Mouse (Mus musculus) liver, embryonic 14.5 days (tissue): ENCODE measurements around the gene Eif3b. TPM values are rescaled to one million over a fixed set of nuclear protein-coding genes. Genes with fewer than 3 reads are reported as not detected.
"Not testable (repeated sequence)": the region's sequence is repeated elsewhere in the genome, so short reads cannot be mapped to it uniquely, and the experiment has no call there.

Source experiments
- ATAC-seq: fragments of 200-750 bp; cut with Nextera tagmentation; 2 replicates; pipeline ENCODE4 v1.8.0; 2017; ENCODE audit warnings: moderate number of reproducible peaks, mild to moderate bottlenecking, moderate library complexity; ENCODE audit not compliant: insufficient read depth
- DNase-seq, 3 experiments: peaks; one replicate each; pipeline ENCODE4 v3.0.0-alpha.2; 2012 to 2013; ENCODE audit warnings: low read depth in 3 of 3, low spot score in 3 of 3
- H3K27ac ChIP-seq: fragments of 300-500 bp; sonication (generic); 2 replicates; pipeline ENCODE4 v1.5.1; 2014; ENCODE audit warnings: moderate library complexity, mild to moderate bottlenecking, control low read depth, inconsistent platforms
- H3K27me3 ChIP-seq: fragments of 300-500 bp; sonication (generic); 2 replicates; pipeline ENCODE4 v1.6.1; 2014; ENCODE audit warnings: mild to moderate bottlenecking, low read length, moderate library complexity; ENCODE audit not compliant: control insufficient read depth, insufficient read depth
- H3K36me3 ChIP-seq: fragments of 300-500 bp; sonication (generic); replicated peaks from 2 replicates; pipeline ENCODE4 v1.6.1; 2014; ENCODE audit warnings: low read depth; ENCODE audit not compliant: control insufficient read depth, insufficient read depth
- H3K4me1 ChIP-seq, 2 experiments: fragments of 200-500 bp in 1 of 2; fragments of 300-500 bp in 1 of 2; sonication (generic) in 1 of 2; replicated peaks; 2 replicates each; pipeline ENCODE4 v1.6.1; 2012 to 2014; ENCODE audit warnings: antibody characterized with exemption in 1 of 2, inconsistent platforms in 1 of 2, low read length in 1 of 2; ENCODE audit not compliant: control insufficient read depth in 2 of 2, insufficient read depth in 2 of 2
- H3K4me2 ChIP-seq: fragments of 300-500 bp; sonication (generic); 2 replicates; pipeline ENCODE4 v1.6.1; 2014; ENCODE audit warnings: low read depth, mild to moderate bottlenecking, control low read depth, moderate library complexity
- H3K4me3 ChIP-seq, 2 experiments: fragments of 200-500 bp in 1 of 2; fragments of 300-500 bp in 1 of 2; sonication (generic) in 1 of 2; 2 replicates each; pipeline ENCODE4 v1.5.1; 2012 to 2014; ENCODE audit warnings: low read depth in 2 of 2, low read length in 2 of 2, mild to moderate bottlenecking in 2 of 2, control low read depth in 1 of 2, inconsistent platforms in 1 of 2, moderate library complexity in 1 of 2; ENCODE audit not compliant: insufficient read depth in 1 of 2
- H3K9ac ChIP-seq: fragments of 300-500 bp; sonication (generic); replicated peaks from 2 replicates; pipeline ENCODE4 v1.6.1; 2014; ENCODE audit warnings: mild to moderate bottlenecking, control low read depth, moderate library complexity
- H3K9me3 ChIP-seq: fragments of 300-500 bp; sonication (generic); 2 replicates; pipeline ENCODE4 v1.6.1; 2016; ENCODE audit warnings: low read length, mixed read lengths; ENCODE audit not compliant: control insufficient read depth
- CTCF ChIP-seq: IDR thresholded peaks from 2 replicates; pipeline ENCODE4 v1.5.1; 2016; ENCODE audit warnings: antibody characterized with exemption, low read depth, control low read depth
- EP300 ChIP-seq: IDR thresholded peaks from 2 replicates; pipeline ENCODE4 v1.6.1; 2016; ENCODE audit warnings: antibody characterized with exemption, low read depth
- WGBS: fragments of 180-500 bp; shearing (Covaris S2); extraction: QIAGEN DNeasy Blood & Tissue Kit; methylation state at CpG from one replicate; pipeline ENCODE4 v1.1.7; 2014; ENCODE audit not compliant: insufficient replicate concordance; 5-methylcytosine and 5-hydroxymethylcytosine counted together
- polyA plus RNA-seq, 2 experiments: library from polyadenylated mRNA; depleted of rRNA in 1 of 2; stranded (reverse) in 1 of 2; unstranded in 1 of 2; fragments of >200 nt; fragmentation: Nextera tagmentation in 1 of 2; extraction: Ambion mirVana in 1 of 2; gene quantifications; 2 replicates each; pipeline versions ENCODE4 v1.2.1 to v1.2.3; 2012 to 2014

Gene Eif3b
- polyA plus RNA-seq, 2 experiments, result 85.2 to 86.8 TPM

DNA sequence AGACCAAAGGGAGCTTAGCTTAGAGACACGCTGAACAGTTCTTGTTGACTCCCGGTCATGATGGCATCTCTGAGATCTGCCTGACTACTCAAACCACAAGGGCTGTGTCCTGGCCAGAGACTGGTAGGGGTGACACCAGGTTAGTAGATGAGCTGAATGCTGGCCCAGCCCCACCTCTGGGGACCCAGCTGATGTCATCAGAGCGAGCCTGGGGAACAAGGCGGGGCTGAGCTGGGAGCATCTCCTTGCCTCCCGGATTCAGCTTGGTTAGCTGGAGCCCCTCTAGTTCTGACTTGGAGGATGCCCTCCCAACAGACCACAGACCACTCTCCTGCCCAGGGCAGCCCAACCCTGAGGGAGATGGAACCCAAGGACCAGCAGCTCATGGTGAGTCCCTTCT lies 26.2 kb downstream of the Eif3b start, which contains the start of gene Gm4869:
TSS of gene Gm4869 (plus strand) at position 301 of the 400 bp plus-strand sequence.
- peaks cover 26% of the 10 kb centered on the region for H3K36me3 ChIP-seq
- 68% methylated on average over 5 of the region's 5 CpGs for WGBS

DNA sequence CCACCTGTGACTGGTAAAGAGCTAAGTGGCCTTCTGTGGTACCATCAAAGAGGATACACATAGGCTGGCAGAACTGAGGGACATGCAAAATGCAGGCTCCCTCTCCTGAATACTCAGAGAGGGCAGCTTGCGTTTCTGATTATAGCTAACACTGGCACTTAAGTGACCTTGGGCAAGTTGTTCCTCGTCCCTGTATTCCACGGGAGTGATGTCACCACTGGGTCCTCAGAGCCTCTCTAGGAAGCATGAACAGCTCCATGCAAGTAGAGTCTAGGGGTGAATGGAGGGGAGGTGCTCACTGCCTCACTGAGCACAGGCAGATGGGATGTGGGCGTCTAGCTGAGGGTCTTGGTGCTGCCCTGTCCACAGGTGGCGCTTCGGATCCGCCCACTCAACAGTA lies 26.9 kb downstream of the Eif3b start:
- whole genome bisulfite sequencing, result 75% methylated on average over 7 of the region's 7 CpGs
- no peak overlapping the region for H3K4me3 ChIP-seq
- TF ChIP-seq CTCF (0 out of 2 replicates have a peak, but pooled peaks have one; percentile 3), EP300 (no peak)
- no peak overlapping the region for H3K9ac ChIP-seq
- no peaks in the 10 kb centered on the region for H3K4me1 ChIP-seq
- H3K36me3 ChIP-seq, result peaks cover 22% of the 10 kb centered on the region
- no peaks in the 10 kb centered on the region for H3K9me3 ChIP-seq
- no peaks in the 10 kb centered on the region for H3K27me3 ChIP-seq
- DNase-seq (no peak), ATAC-seq (no peak)
- no peak overlapping the region for H3K4me2 ChIP-seq
- H3K27ac ChIP-seq, result no peak overlapping the region

More for the DNA sequence above, 26.2 kb downstream of the Eif3b start, which contains the start of gene Gm4869:
- Histone ChIP-seq H3K27ac (no peak within 1 kb of the TSS), H3K4me1 (no peaks in the 10 kb centered on the region), H3K4me3 (no peak within 1 kb of the TSS), H3K9me3 (no peaks in the 10 kb centered on the region), H3K27me3 (no peaks in the 10 kb centered on the region), H3K9ac (no peak within 1 kb of the TSS), H3K4me2 (no peak within 1 kb of the TSS)
- no peak for TF ChIP-seq CTCF
- no peak for TF ChIP-seq EP300
- ATAC-seq, result no peak
- no peak for DNase-seq

DNA sequence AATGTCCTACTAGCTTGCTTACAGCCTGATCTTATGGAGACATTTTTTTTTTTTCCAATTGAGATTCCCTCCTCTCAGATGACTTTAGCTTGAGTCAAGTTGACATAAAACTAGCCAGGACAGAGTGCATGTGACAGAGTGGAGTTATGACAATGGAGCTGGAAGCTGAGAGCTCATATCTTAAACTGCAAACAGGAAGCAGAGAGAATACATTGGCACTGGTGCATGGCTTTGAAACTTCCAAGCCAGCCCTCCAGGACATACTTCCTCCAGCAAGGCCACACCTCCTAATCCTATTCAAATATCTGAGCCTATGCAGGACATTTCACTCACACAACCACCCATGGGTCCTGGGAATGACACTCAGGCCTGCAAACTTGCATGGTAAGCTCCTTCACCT lies 35.4 kb downstream of the Eif3b start:
- Histone ChIP-seq H3K4me2 (no peak overlapping the region), H3K27me3 (no peaks in the 10 kb centered on the region), H3K27ac (no peak overlapping the region), H3K4me1 (no peaks in the 10 kb centered on the region), H3K36me3 (no peaks in the 10 kb centered on the region), H3K9me3 (no peaks in the 10 kb centered on the region), H3K9ac (no peak overlapping the region), H3K4me3 (no peak overlapping the region)
- TF ChIP-seq CTCF (no peak), EP300 (no peak)
- ATAC-seq (no peak), DNase-seq (no peak)

DNA sequence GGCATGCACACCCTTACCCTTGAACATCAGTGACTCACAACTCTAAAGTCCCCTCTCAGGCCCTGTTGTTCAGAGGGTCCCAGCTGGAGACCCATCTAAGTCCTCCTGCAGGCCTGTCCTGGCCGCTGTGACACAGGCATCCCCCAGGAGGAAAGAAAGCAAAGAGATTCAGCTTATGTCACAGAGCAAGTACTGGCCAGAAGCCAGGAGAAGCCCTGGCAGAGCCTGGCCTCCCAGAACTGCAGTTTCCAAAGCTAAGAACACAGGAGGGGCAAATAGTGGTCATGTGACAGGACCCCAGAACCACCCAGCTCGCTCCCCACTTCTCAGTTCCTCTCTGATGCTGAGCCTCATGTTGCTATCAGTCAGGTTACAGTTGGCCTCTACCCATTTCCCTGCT lies 36.3 kb downstream of the Eif3b start:
- no peak overlapping the region for H3K27ac ChIP-seq
- no peak overlapping the region for H3K4me2 ChIP-seq
- no peak overlapping the region for H3K9ac ChIP-seq
- H3K36me3 ChIP-seq, result no peaks in the 10 kb centered on the region
- TF ChIP-seq EP300 (no peak), CTCF (no peak)
- H3K9me3 ChIP-seq, result no peaks in the 10 kb centered on the region
- H3K27me3 ChIP-seq, result no peaks in the 10 kb centered on the region
- no peaks in the 10 kb centered on the region for H3K4me1 ChIP-seq
- no peak for DNase-seq
- H3K4me3 ChIP-seq, result no peak overlapping the region
- 61% methylated on average over 2 of the region's 2 CpGs for WGBS
- ATAC-seq, result no peak

DNA sequence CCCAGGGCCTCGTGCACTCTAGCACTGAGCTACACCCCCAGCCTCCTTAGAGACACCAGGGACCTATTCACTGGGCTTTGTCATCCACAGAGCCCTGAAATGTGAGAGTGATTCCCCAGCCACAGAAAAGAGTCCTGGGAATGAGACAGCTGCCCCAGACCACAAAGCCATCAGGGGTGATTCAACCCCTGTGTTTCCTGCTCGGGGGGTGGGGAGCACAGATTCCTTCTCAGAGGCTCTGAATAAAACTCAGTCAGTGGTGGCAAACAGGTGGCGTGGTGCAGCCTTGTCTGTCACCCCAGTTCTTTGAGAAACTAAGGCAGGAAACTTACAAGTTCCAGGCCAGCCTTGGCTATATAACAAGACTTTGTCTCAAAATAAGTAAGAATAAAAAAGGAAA lies 42.3 kb downstream of the Eif3b start:
- WGBS, result 66% methylated on average over 3 of the region's 3 CpGs
- no peak overlapping the region for H3K9ac ChIP-seq
- TF ChIP-seq CTCF (no peak), EP300 (no peak)
- no peaks in the 10 kb centered on the region for H3K4me1 ChIP-seq
- no peak overlapping the region for H3K4me3 ChIP-seq
- DNase-seq, result no peak
- H3K36me3 ChIP-seq, result no peaks in the 10 kb centered on the region
- no peak overlapping the region for H3K4me2 ChIP-seq
- H3K9me3 ChIP-seq, result no peaks in the 10 kb centered on the region
- no peaks in the 10 kb centered on the region for H3K27me3 ChIP-seq
- H3K27ac ChIP-seq, result no peak overlapping the region
- no peak for ATAC-seq

DNA sequence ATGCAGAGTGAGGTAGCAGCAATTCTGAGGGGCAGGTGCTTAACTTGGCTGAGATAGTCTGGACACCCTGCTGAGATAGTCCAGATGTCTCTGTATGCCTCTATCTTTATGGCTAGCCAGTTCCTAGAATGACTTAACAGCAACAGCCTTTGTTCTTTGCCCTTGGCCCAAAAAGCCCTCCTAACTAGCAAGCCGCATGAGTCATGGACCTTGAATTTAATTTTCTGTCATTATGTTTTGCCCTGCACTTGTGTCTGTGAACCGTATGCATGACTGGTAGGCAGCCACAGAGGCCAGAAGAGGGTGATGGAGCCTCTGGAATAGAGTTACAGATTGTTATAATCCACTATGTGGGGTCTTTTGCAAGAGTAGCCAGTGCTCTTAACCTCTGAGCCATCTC lies 44.0 kb downstream of the Eif3b start:
- not testable (repeated sequence) for H3K9ac ChIP-seq, DNase-seq, H3K27ac ChIP-seq, H3K4me1 ChIP-seq, H3K4me2 ChIP-seq, H3K27me3 ChIP-seq, ATAC-seq, H3K9me3 ChIP-seq, H3K4me3 ChIP-seq, H3K36me3 ChIP-seq
- WGBS, result 67% methylated on average over 2 of the region's 2 CpGs
